Mouse (Mus musculus) midbrain, embryonic 12.5 days (tissue): ENCODE measurements around the gene Rpl6. TPM values are rescaled to one million over a fixed set of nuclear protein-coding genes. Genes with fewer than 3 reads are reported as not detected.
"Not testable (repeated sequence)": the region's sequence is repeated elsewhere in the genome, so short reads cannot be mapped to it uniquely, and the experiment has no call there.

Experiments used
- ATAC-seq: fragments of 200-750 bp; cut with Nextera tagmentation; 2 replicates; pipeline ENCODE4 v1.8.0; 2017; ENCODE audit warnings: low read depth, moderate TSS enrichment, moderate library complexity; ENCODE audit not compliant: low FRiP score
- H3K27ac ChIP-seq: fragments of 300-500 bp; sonication (generic); replicated peaks from 2 replicates; pipeline ENCODE4 v1.5.1; 2016; ENCODE audit warnings: mild to moderate bottlenecking
- H3K27me3 ChIP-seq: fragments of 300-500 bp; sonication (generic); 2 replicates; pipeline ENCODE4 v1.6.1; 2016; ENCODE audit warnings: mild to moderate bottlenecking
- H3K36me3 ChIP-seq: fragments of 300-500 bp; sonication (generic); 2 replicates; pipeline ENCODE4 v1.6.1; 2016
- H3K4me1 ChIP-seq: fragments of 300-500 bp; sonication (generic); 2 replicates; pipeline ENCODE4 v1.6.1; 2016
- H3K4me2 ChIP-seq: fragments of 300-500 bp; sonication (generic); replicated peaks from 2 replicates; pipeline ENCODE4 v1.6.1; 2016; ENCODE audit warnings: mild to moderate bottlenecking, moderate library complexity
- H3K4me3 ChIP-seq: fragments of 300-500 bp; sonication (generic); 2 replicates; pipeline ENCODE4 v1.5.1; 2016; ENCODE audit warnings: mild to moderate bottlenecking
- H3K9ac ChIP-seq: fragments of 300-500 bp; sonication (generic); replicated peaks from 2 replicates; pipeline ENCODE4 v1.6.1; 2016; ENCODE audit warnings: mild to moderate bottlenecking, moderate library complexity
- H3K9me3 ChIP-seq: fragments of 300-500 bp; sonication (generic); 2 replicates; pipeline ENCODE4 v1.6.1; 2016; ENCODE audit warnings: mild to moderate bottlenecking
- WGBS: fragments of 180-500 bp; shearing (Covaris S2); methylation state at CpG from one replicate; pipeline ENCODE4 v1.1.7; 2016; 5-methylcytosine and 5-hydroxymethylcytosine counted together
- polyA plus RNA-seq: library from polyadenylated mRNA; unstranded; fragments of >200 nt; fragmentation: Nextera tagmentation; extraction: Ambion mirVana; gene quantifications from 2 replicates; pipeline ENCODE4 v1.2.1, GENCODE M21; 2016

Rpl6 gene
- polyA plus RNA-seq, 1 experiment from 2014 or later: 502 TPM

GRCm38 (mm10) chr5:121216584-121217312 is 12.5 kb downstream of the Rpl6 start:
- H3K4me3 ChIP-seq, H3K4me2 ChIP-seq, H3K27me3 ChIP-seq, H3K4me1 ChIP-seq, ATAC-seq, H3K27ac ChIP-seq, H3K9ac ChIP-seq, H3K9me3 ChIP-seq: not testable (repeated sequence)
- H3K36me3 ChIP-seq: peaks cover 12% of the 10 kb centered on the region
- WGBS: 83% methylated on average over 9 of the region's 9 CpGs

GRCm38 (mm10) chr5:121217313-121217634 is 13.0 kb downstream of the Rpl6 start:
- H3K9me3 ChIP-seq: no peaks in the 10 kb centered on the region
- peaks cover 8% of the 10 kb centered on the region for H3K4me1 ChIP-seq
- H3K36me3 ChIP-seq: peaks cover 7% of the 10 kb centered on the region
- no peak overlapping the region for H3K4me3 ChIP-seq
- WGBS: 81% methylated on average over 2 of the region's 2 CpGs
- H3K9ac ChIP-seq: no peak overlapping the region
- no peaks in the 10 kb centered on the region for H3K27me3 ChIP-seq
- H3K4me2 ChIP-seq: no peak overlapping the region
- no peak for ATAC-seq
- no peak overlapping the region for H3K27ac ChIP-seq

GRCm38 (mm10) chr5:121219190-121219589 is 14.9 kb downstream of the Rpl6 start:
- no peaks in the 10 kb centered on the region for H3K27me3 ChIP-seq
- H3K4me2 ChIP-seq: no peak overlapping the region
- no peak overlapping the region for H3K27ac ChIP-seq
- no peak overlapping the region for H3K4me3 ChIP-seq
- H3K4me1 ChIP-seq: peaks cover 13% of the 10 kb centered on the region
- no peak overlapping the region for H3K9ac ChIP-seq
- whole genome bisulfite sequencing: 92% methylated on average over 1 of the region's 1 CpGs
- H3K36me3 ChIP-seq: no peaks in the 10 kb centered on the region
- H3K9me3 ChIP-seq: no peaks in the 10 kb centered on the region
- ATAC-seq: no peak

GRCm38 (mm10) chr5:121219980-121220731 is 15.9 kb downstream of the Rpl6 start, which contains the start of gene Hectd4:
Gene Hectd4 (plus strand): TSS chr5:121220219.
- H3K27me3 ChIP-seq: no peaks in the 10 kb centered on the region
- H3K4me1 ChIP-seq: peaks cover 13% of the 10 kb centered on the region
- peak within 1 kb of the TSS; percentile 95 for H3K4me3 ChIP-seq
- H3K36me3 ChIP-seq: no peaks in the 10 kb centered on the region
- ATAC-seq: peak; percentile 89
- peak within 1 kb of the TSS; percentile 92 for H3K27ac ChIP-seq
- H3K4me2 ChIP-seq: peak within 1 kb of the TSS; percentile 89
- under 1% methylated on average over 43 of the region's 90 CpGs for WGBS
- H3K9me3 ChIP-seq: no peaks in the 10 kb centered on the region
- H3K9ac ChIP-seq: peak within 1 kb of the TSS; percentile 95

GRCm38 (mm10) chr5:121220732-121221301 is 16.5 kb downstream of the Rpl6 start:
- Histone ChIP-seq H3K4me2 (peak overlapping the region; percentile 89), H3K36me3 (no peaks in the 10 kb centered on the region), H3K4me1 (peaks cover 13% of the 10 kb centered on the region), H3K4me3 (peak overlapping the region; percentile 95), H3K27me3 (no peaks in the 10 kb centered on the region), H3K27ac (peak overlapping the region; percentile 92), H3K9ac (peak overlapping the region; percentile 95), H3K9me3 (no peaks in the 10 kb centered on the region)
- WGBS: under 1% methylated on average over 26 of the region's 38 CpGs
- peak; percentile 65 for ATAC-seq

DNA sequence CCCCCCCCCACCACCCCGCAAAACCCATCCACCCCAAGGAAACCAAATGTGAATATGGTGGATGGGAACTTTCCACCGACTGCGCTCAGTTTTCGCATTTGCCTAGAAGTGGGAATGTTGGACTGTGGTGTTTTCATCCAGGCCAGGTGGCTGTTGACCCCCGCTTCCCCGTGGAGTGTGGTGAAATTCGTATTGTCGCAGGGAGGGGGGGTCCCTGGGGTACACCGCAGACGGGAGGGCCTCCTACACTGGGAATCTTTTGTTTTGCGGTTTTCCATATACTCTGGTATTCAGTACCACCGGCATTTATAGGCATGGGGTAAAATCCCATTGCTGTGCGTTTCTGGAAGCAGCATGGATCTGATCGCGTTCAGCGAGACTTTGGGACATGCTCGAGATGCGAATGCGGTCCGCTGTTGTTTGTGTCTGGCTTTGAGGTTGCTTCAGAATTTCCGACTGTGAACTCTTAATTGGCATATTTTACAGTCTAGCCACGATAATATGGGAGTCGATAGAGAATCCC is 17.1 kb downstream of the Rpl6 start:
- no peaks in the 10 kb centered on the region for H3K36me3 ChIP-seq
- H3K4me1 ChIP-seq: peaks cover 13% of the 10 kb centered on the region
- H3K9ac ChIP-seq: peak overlapping the region; percentile 95
- ATAC-seq: 0 out of 2 replicates have a peak, but pooled peaks have one; percentile 10
- no peaks in the 10 kb centered on the region for H3K27me3 ChIP-seq
- peak overlapping the region; percentile 95 for H3K4me3 ChIP-seq
- 15% methylated on average over 22 of the region's 23 CpGs for WGBS
- no peaks in the 10 kb centered on the region for H3K9me3 ChIP-seq
- peak overlapping the region; percentile 89 for H3K4me2 ChIP-seq
- peak overlapping the region; percentile 92 for H3K27ac ChIP-seq

- not testable (repeated sequence) for H3K27me3 ChIP-seq, H3K4me2 ChIP-seq, H3K4me3 ChIP-seq, H3K9me3 ChIP-seq, H3K36me3 ChIP-seq, H3K9ac ChIP-seq, H3K27ac ChIP-seq, ATAC-seq
- 91% methylated on average over 4 of the region's 4 CpGs for WGBS
- H3K4me1 ChIP-seq: peaks cover 13% of the 10 kb centered on the region
These were observed 19.7 kb downstream of the Rpl6 start for GRCm38 (mm10) chr5:121224020-121224419.

DNA sequence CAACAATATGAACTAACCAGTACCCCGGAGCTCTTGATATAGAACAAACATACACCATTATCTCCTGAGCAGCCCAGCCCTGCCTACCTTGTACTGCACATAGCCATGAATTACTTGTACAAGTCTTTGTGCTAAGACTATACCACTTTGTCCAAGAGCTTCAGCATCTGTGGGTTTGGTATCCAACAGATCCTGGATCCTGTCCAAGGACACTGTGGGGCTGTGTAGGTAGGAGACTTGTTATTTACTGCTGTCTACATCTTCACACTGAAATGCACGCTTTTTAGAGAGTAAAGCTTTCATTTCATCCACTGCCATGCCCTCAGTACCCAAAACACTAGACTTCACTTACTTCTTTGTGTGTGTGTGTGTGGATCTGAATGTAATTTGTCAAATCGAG is 20.6 kb downstream of the Rpl6 start:
- 85% methylated on average over 3 of the region's 3 CpGs for WGBS
- no peak for ATAC-seq
- H3K36me3 ChIP-seq: no peaks in the 10 kb centered on the region

GRCm38 (mm10) chr5:121225854-121226253 is 21.6 kb downstream of the Rpl6 start:
- Histone ChIP-seq H3K4me2 (no peak overlapping the region), H3K27ac (no peak overlapping the region), H3K4me3 (no peak overlapping the region), H3K36me3 (no peaks in the 10 kb centered on the region), H3K9ac (no peak overlapping the region), H3K27me3 (no peaks in the 10 kb centered on the region), H3K9me3 (no peaks in the 10 kb centered on the region), H3K4me1 (peaks cover 13% of the 10 kb centered on the region)
- no peak for ATAC-seq
- WGBS: 98% methylated on average over 2 of the region's 2 CpGs

More for the DNA sequence above, 20.6 kb downstream of the Rpl6 start:
- peaks cover 13% of the 10 kb centered on the region for H3K4me1 ChIP-seq
- no peak overlapping the region for H3K9ac ChIP-seq
- no peaks in the 10 kb centered on the region for H3K27me3 ChIP-seq
- no peak overlapping the region for H3K4me2 ChIP-seq
- H3K4me3 ChIP-seq: no peak overlapping the region
- H3K9me3 ChIP-seq: no peaks in the 10 kb centered on the region
- no peak overlapping the region for H3K27ac ChIP-seq

GRCm38 (mm10) chr5:121226406-121226805 is 22.1 kb downstream of the Rpl6 start:
- ATAC-seq: no peak
- no peaks in the 10 kb centered on the region for H3K9me3 ChIP-seq
- H3K36me3 ChIP-seq: no peaks in the 10 kb centered on the region
- WGBS: 69% methylated on average over 3 of the region's 3 CpGs
- no peak overlapping the region for H3K4me3 ChIP-seq
- no peak overlapping the region for H3K27ac ChIP-seq
- H3K27me3 ChIP-seq: no peaks in the 10 kb centered on the region
- H3K9ac ChIP-seq: no peak overlapping the region
- H3K4me1 ChIP-seq: peaks cover 9% of the 10 kb centered on the region
- H3K4me2 ChIP-seq: no peak overlapping the region

DNA sequence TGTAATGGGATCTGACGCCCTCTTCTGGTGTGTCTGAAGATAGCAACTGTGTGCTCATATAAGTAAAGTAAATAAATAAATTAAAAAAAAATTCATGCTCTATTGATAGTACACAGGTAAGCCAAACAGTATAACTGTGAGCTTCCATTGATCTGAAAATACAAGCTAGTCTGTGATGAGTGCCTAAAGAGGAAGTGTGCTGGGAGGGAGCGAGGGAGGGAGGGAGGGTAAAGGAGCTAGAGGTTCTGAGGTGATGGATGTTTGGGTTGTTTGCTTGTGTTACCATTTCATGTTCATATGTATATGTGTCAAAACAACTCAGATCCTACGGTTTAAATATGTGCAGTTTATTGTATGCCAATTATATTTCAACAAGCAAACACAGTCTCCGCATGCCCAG is 22.6 kb downstream of the Rpl6 start:
- Histone ChIP-seq H3K36me3 (no peaks in the 10 kb centered on the region), H3K9ac (no peak overlapping the region), H3K4me3 (no peak overlapping the region), H3K4me1 (peaks cover 5% of the 10 kb centered on the region; the same call in 1 of the 2 replicates), H3K27me3 (no peaks in the 10 kb centered on the region), H3K27ac (no peak overlapping the region), H3K4me2 (no peak overlapping the region), H3K9me3 (no peaks in the 10 kb centered on the region)
- ATAC-seq: no peak
- 91% methylated on average over 4 of the region's 4 CpGs for WGBS

GRCm38 (mm10) chr5:121227330-121227729 is 23.0 kb downstream of the Rpl6 start:
- not testable (repeated sequence) for H3K4me3 ChIP-seq, H3K9me3 ChIP-seq, H3K27ac ChIP-seq, H3K9ac ChIP-seq, ATAC-seq, H3K27me3 ChIP-seq, H3K36me3 ChIP-seq, H3K4me2 ChIP-seq, H3K4me1 ChIP-seq
- WGBS: 91% methylated on average over 1 of the region's 1 CpGs
